Mouse (Mus musculus): ENCODE data around the gene Snx13. TPM values are rescaled to one million over a fixed set of nuclear protein-coding genes. Genes with fewer than 3 reads are reported as not detected.

Gene Snx13
- polyA plus RNA-seq, 1 experiment from 2014 or later, result 28.8 TPM

GRCm38 (mm10) chr12:35055114-35056095 is 8.4 kb downstream of the Snx13 start:
- H3K4me3 ChIP-seq (ENCODE audit: low read depth, low read length), result no peak overlapping the region
- H3K27ac ChIP-seq (ENCODE audit: low read length), result no peak overlapping the region
- H3K36me3 ChIP-seq (ENCODE audit: control insufficient read depth, insufficient read depth, low read length), result no peaks in the 10 kb centered on the region
- H3K27me3 ChIP-seq (ENCODE audit: control insufficient read depth, insufficient read depth, low read depth, low read length), result no peaks in the 10 kb centered on the region
- H3K9me3 ChIP-seq (replicated peaks; ENCODE audit: control insufficient read depth, low read length, poor library complexity, severe bottlenecking), result peaks cover 6% of the 10 kb centered on the region; the same call in 1 of the 2 replicates
- peaks cover 7% of the 10 kb centered on the region for H3K4me1 ChIP-seq (ENCODE audit: control insufficient read depth, insufficient read depth, low read length)
- H3K9ac ChIP-seq (ENCODE audit: low read depth, low read length), result no peak overlapping the region
- no peak for ATAC-seq
- 93% methylated on average over 7 of the region's 7 CpGs for WGBS
- H3K4me2 ChIP-seq (ENCODE audit: low read length), result no peak overlapping the region

GRCm38 (mm10) chr12:35063697-35064468 is 16.9 kb downstream of the Snx13 start:
- H3K4me1 ChIP-seq (ENCODE audit: control insufficient read depth, insufficient read depth, low read length), result no peaks in the 10 kb centered on the region
- H3K36me3 ChIP-seq (ENCODE audit: control insufficient read depth, insufficient read depth, low read length), result no peaks in the 10 kb centered on the region
- H3K4me2 ChIP-seq (ENCODE audit: low read length), result no peak overlapping the region
- H3K4me3 ChIP-seq (ENCODE audit: low read depth, low read length), result no peak overlapping the region
- no peak for ATAC-seq
- H3K27ac ChIP-seq (ENCODE audit: low read length), result no peak overlapping the region
- no peak overlapping the region for H3K9ac ChIP-seq (ENCODE audit: low read depth, low read length)
- no peaks in the 10 kb centered on the region for H3K27me3 ChIP-seq (ENCODE audit: control insufficient read depth, insufficient read depth, low read depth, low read length)
- WGBS, result 76% methylated on average over 3 of the region's 3 CpGs
- H3K9me3 ChIP-seq (replicated peaks; ENCODE audit: control insufficient read depth, low read length, poor library complexity, severe bottlenecking), result no peaks in the 10 kb centered on the region

- no peak overlapping the region for H3K4me2 ChIP-seq (ENCODE audit: low read length)
- H3K9ac ChIP-seq (ENCODE audit: low read depth, low read length), result no peak overlapping the region
- no peak for ATAC-seq
Measured at GRCm38 (mm10) chr12:35067621-35068020, 20.6 kb downstream of the Snx13 start.

GRCm38 (mm10) chr12:35071336-35071735 is 24.4 kb downstream of the Snx13 start:
- Histone ChIP-seq H3K4me2 (ENCODE audit: low read length) (no peak overlapping the region), H3K27me3 (ENCODE audit: control insufficient read depth, insufficient read depth, low read depth, low read length) (no peaks in the 10 kb centered on the region), H3K4me3 (ENCODE audit: low read depth, low read length) (no peak overlapping the region), H3K4me1 (ENCODE audit: control insufficient read depth, insufficient read depth, low read length) (no peaks in the 10 kb centered on the region), H3K9me3 (replicated peaks; ENCODE audit: control insufficient read depth, low read length, poor library complexity, severe bottlenecking) (no peaks in the 10 kb centered on the region), H3K36me3 (ENCODE audit: control insufficient read depth, insufficient read depth, low read length) (no peaks in the 10 kb centered on the region), H3K9ac (ENCODE audit: low read depth, low read length) (no peak overlapping the region), H3K27ac (ENCODE audit: low read length) (no peak overlapping the region)
- no peak for ATAC-seq

More at GRCm38 (mm10) chr12:35067621-35068020, 20.6 kb downstream of the Snx13 start:
- Histone ChIP-seq H3K4me3 (ENCODE audit: low read depth, low read length) (no peak overlapping the region), H3K4me1 (ENCODE audit: control insufficient read depth, insufficient read depth, low read length) (no peaks in the 10 kb centered on the region), H3K36me3 (ENCODE audit: control insufficient read depth, insufficient read depth, low read length) (no peaks in the 10 kb centered on the region), H3K27ac (ENCODE audit: low read length) (no peak overlapping the region), H3K27me3 (ENCODE audit: control insufficient read depth, insufficient read depth, low read depth, low read length) (no peaks in the 10 kb centered on the region), H3K9me3 (replicated peaks; ENCODE audit: control insufficient read depth, low read length, poor library complexity, severe bottlenecking) (no peaks in the 10 kb centered on the region)

- no peaks in the 10 kb centered on the region for H3K27me3 ChIP-seq (ENCODE audit: control insufficient read depth, insufficient read depth, low read depth, low read length)
- no peaks in the 10 kb centered on the region for H3K4me1 ChIP-seq (ENCODE audit: control insufficient read depth, insufficient read depth, low read length)
- no peak overlapping the region for H3K9ac ChIP-seq (ENCODE audit: low read depth, low read length)
- no peak overlapping the region for H3K4me3 ChIP-seq (ENCODE audit: low read depth, low read length)
- H3K9me3 ChIP-seq (replicated peaks; ENCODE audit: control insufficient read depth, low read length, poor library complexity, severe bottlenecking), result no peaks in the 10 kb centered on the region
- H3K36me3 ChIP-seq (ENCODE audit: control insufficient read depth, insufficient read depth, low read length), result no peaks in the 10 kb centered on the region
- H3K4me2 ChIP-seq (ENCODE audit: low read length), result no peak overlapping the region
- H3K27ac ChIP-seq (ENCODE audit: low read length), result no peak overlapping the region
- no peak for ATAC-seq
Measured at GRCm38 (mm10) chr12:35072178-35072577, 25.2 kb downstream of the Snx13 start.

GRCm38 (mm10) chr12:35075993-35076392 is 29.0 kb downstream of the Snx13 start:
- 95% methylated on average over 3 of the region's 3 CpGs for WGBS
- Histone ChIP-seq H3K36me3 (ENCODE audit: control insufficient read depth, insufficient read depth, low read length) (no peaks in the 10 kb centered on the region), H3K27ac (ENCODE audit: low read length) (no peak overlapping the region), H3K4me1 (ENCODE audit: control insufficient read depth, insufficient read depth, low read length) (no peaks in the 10 kb centered on the region), H3K4me3 (ENCODE audit: low read depth, low read length) (no peak overlapping the region), H3K9me3 (replicated peaks; ENCODE audit: control insufficient read depth, low read length, poor library complexity, severe bottlenecking) (no peaks in the 10 kb centered on the region), H3K9ac (ENCODE audit: low read depth, low read length) (no peak overlapping the region), H3K4me2 (ENCODE audit: low read length) (no peak overlapping the region), H3K27me3 (ENCODE audit: control insufficient read depth, insufficient read depth, low read depth, low read length) (no peaks in the 10 kb centered on the region)
- ATAC-seq, result no peak

- H3K9me3 ChIP-seq (replicated peaks; ENCODE audit: control insufficient read depth, low read length, poor library complexity, severe bottlenecking), result no peaks in the 10 kb centered on the region
- no peak overlapping the region for H3K4me2 ChIP-seq (ENCODE audit: low read length)
- H3K9ac ChIP-seq (ENCODE audit: low read depth, low read length), result no peak overlapping the region
- no peaks in the 10 kb centered on the region for H3K27me3 ChIP-seq (ENCODE audit: control insufficient read depth, insufficient read depth, low read depth, low read length)
- 82% methylated on average over 3 of the region's 3 CpGs for WGBS
- no peak overlapping the region for H3K4me3 ChIP-seq (ENCODE audit: low read depth, low read length)
- H3K36me3 ChIP-seq (ENCODE audit: control insufficient read depth, insufficient read depth, low read length), result no peaks in the 10 kb centered on the region
- H3K4me1 ChIP-seq (ENCODE audit: control insufficient read depth, insufficient read depth, low read length), result no peaks in the 10 kb centered on the region
- H3K27ac ChIP-seq (ENCODE audit: low read length), result no peak overlapping the region
- no peak for ATAC-seq
Measured at GRCm38 (mm10) chr12:35123549-35123948, 76.6 kb downstream of the Snx13 start.

GRCm38 (mm10) chr12:35153186-35153585 is 106.2 kb downstream of the Snx13 start:
- Histone ChIP-seq H3K27me3 (ENCODE audit: control insufficient read depth, insufficient read depth, low read depth, low read length) (no peaks in the 10 kb centered on the region), H3K4me2 (ENCODE audit: low read length) (no peak overlapping the region), H3K36me3 (ENCODE audit: control insufficient read depth, insufficient read depth, low read length) (peaks cover under 1% of the 10 kb centered on the region; the same call in 1 of the 2 replicates), H3K4me1 (ENCODE audit: control insufficient read depth, insufficient read depth, low read length) (no peaks in the 10 kb centered on the region), H3K27ac (ENCODE audit: low read length) (no peak overlapping the region), H3K9me3 (replicated peaks; ENCODE audit: control insufficient read depth, low read length, poor library complexity, severe bottlenecking) (no peaks in the 10 kb centered on the region), H3K4me3 (ENCODE audit: low read depth, low read length) (no peak overlapping the region), H3K9ac (ENCODE audit: low read depth, low read length) (no peak overlapping the region)
- 76% methylated on average over 4 of the region's 4 CpGs for WGBS
- ATAC-seq, result no peak

- 91% methylated on average over 3 of the region's 3 CpGs for WGBS
- no peak overlapping the region for H3K27ac ChIP-seq (ENCODE audit: low read length)
- no peak for ATAC-seq
Measured at GRCm38 (mm10) chr12:35154149-35154548, 107.2 kb downstream of the Snx13 start.

More at GRCm38 (mm10) chr12:35154149-35154548, 107.2 kb downstream of the Snx13 start:
- Histone ChIP-seq H3K36me3 (ENCODE audit: control insufficient read depth, insufficient read depth, low read length) (no peaks in the 10 kb centered on the region), H3K9ac (ENCODE audit: low read depth, low read length) (no peak overlapping the region), H3K4me2 (ENCODE audit: low read length) (no peak overlapping the region), H3K9me3 (replicated peaks; ENCODE audit: control insufficient read depth, low read length, poor library complexity, severe bottlenecking) (no peaks in the 10 kb centered on the region), H3K4me3 (ENCODE audit: low read depth, low read length) (no peak overlapping the region), H3K27me3 (ENCODE audit: control insufficient read depth, insufficient read depth, low read depth, low read length) (no peaks in the 10 kb centered on the region), H3K4me1 (ENCODE audit: control insufficient read depth, insufficient read depth, low read length) (no peaks in the 10 kb centered on the region)
